Mouse (Mus musculus): Measurements from ENCODE around the gene Serf1.
"Not testable (repeated sequence)": the region's sequence is repeated elsewhere in the genome, so short reads cannot be mapped to it uniquely, and the experiment has no call there.

Serf1 gene

DNA sequence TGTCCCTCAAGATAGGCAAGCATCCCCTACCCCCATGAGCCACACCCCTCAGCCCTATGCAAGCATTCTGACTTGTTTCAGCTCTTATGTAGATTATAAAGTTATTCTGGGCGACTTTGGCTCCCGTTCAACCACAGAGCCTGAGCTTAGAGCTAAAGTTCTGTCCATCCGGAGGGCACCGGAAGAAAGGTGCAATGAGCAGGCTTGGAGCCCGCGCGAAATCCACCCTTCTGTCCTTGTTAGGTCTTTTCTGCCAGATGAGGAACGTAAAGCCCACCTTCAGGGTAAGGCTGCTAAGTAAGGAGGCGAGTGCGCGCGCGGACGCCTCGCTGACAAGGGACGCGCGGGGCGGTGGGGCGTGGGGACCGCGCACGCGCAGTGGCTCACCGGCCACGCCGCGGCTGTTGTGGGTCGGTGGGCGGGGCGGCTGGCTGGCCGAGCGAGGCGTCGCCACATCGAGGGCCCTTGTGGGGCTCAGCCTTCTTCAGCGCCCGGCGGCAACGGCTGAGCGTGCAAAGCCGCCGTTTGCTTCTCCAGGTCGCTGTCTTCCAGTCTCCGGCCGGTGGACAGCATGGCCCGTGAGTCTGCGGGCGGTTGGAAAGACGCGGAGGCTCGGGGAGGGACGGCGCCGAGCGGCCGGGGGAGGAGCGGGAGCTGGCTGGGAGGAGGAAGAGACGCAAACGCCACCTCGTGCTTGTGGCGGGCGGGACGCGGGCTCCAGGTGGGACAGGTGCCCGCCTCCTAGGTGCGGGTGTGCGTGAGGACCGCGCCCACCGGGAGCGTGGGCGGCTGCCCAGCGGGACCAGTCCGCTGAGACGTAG lies at the start of gene Serf1:
TSS of gene Serf1 (plus strand) at position 361 of the 821 bp plus-strand sequence.
- peak; percentile 84 for DNase-seq (ENCODE audit: extremely low spot score)

DNA sequence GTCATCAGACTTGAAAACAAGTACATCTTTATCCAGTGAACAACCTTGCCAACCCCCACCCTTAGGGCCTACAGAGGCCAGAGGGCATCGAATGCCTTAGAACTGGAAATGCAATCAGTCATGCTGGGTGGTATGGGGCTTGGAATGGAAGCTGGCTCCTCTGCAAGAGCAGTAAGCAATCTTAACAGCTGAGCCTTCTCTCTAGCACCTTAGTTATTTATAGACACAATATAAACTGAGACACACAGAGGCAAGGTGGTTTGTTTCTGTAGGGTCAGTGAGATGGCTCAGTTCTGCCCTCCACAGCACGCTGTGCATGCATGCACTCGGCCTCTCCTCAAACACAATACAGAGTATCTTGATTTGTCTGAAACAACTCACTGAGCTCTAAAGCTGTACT lies 43.9 kb upstream of the Serf1 start:
- DNase-seq (ENCODE audit: extremely low spot score), result no peak

- no peak for DNase-seq (ENCODE audit: extremely low spot score)
Measured at GRCm38 (mm10) chr13:100067821-100068220, 40.0 kb upstream of the Serf1 start.

- no peak for DNase-seq (ENCODE audit: extremely low spot score)
Measured at GRCm38 (mm10) chr13:100071473-100071872, 36.3 kb upstream of the Serf1 start.

DNA sequence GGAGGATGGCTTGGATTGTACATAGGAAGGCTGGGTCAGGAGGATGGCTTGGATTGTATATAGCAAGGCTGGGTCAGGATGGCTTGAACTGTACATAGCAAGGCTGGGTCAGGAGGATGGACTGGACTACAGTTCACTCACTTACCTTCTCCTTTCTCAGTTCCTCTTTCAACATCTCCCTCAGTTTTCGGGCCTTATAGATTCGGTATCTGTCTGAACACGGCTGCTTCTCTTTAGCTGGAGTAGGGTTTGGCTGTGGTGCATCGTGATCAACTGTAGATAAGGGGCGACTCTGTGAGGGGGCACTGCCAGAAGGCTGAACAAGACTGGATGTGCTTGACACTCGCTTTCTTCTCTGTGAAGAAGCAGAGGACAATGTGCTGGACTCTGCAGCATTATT lies 9.0 kb upstream of the Serf1 start:
- no peak for DNase-seq (ENCODE audit: extremely low spot score)

GRCm38 (mm10) chr13:100103052-100103658 lies 4.7 kb upstream of the Serf1 start:
- DNase-seq (ENCODE audit: extremely low spot score), result peak; percentile 4

- DNase-seq (ENCODE audit: extremely low spot score), result peak; percentile 97
Measured at GRCm38 (mm10) chr13:100103748-100104254, 4.0 kb upstream of the Serf1 start, which contains the start of gene Bdp1. TSS of gene Bdp1 (minus strand) at chr13:100104070.

DNA sequence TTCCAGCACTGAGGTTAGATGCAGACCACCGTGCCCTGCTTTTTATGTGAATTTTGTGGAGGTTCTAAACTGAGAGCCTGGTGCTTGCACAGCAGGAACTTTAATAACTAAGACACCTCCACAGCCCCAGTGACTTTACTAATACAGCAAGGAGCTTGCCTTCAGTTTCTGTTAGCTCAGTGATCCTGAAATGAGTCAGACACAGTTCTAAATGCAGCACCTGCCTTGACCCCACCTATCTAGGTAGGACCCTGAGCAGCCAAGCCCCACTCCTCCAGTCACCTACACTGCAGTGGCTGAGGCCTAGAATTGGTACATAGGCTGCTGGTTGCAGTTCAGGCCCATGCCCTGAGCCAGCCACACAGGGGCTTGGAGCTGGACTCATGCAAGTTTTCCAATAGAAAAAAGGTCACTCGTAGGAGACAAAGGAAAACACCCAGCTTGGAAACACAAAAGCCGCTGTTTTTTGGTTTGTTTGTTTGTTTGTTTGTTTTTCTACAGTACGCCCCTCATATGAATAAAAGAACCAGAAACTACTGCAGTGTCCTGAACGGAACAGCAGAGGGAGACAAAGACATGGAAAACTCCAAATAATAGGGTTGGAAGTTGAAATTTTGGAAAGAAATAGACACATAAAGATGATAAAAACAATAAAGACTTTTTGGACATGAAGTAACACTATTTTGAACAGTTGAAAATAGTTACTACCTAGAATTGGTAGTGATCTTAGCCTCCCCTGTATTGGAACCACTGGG lies 4.6 kb downstream of the Serf1 start:
- no peak for DNase-seq (ENCODE audit: extremely low spot score)

DNA sequence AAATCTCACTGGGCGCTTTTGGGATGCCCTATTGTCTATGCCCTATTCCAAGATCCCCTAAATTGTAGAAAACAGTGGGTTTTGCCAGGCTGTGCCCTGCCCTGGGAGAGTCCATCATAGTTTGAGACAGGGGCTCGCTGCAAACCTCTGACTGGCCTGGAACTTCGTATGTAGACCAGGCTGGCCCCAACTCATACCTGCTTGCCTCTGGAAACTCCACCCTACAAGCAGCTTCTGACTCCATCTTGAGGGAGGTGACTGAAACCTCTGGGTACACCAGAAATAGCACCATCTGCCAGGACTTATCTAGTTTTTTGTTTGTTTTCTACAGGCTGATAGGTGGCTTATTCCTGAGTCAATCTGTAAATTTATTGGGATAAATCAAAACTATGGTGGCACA lies 16.2 kb downstream of the Serf1 start:
- DNase-seq (ENCODE audit: extremely low spot score), result no peak

DNA sequence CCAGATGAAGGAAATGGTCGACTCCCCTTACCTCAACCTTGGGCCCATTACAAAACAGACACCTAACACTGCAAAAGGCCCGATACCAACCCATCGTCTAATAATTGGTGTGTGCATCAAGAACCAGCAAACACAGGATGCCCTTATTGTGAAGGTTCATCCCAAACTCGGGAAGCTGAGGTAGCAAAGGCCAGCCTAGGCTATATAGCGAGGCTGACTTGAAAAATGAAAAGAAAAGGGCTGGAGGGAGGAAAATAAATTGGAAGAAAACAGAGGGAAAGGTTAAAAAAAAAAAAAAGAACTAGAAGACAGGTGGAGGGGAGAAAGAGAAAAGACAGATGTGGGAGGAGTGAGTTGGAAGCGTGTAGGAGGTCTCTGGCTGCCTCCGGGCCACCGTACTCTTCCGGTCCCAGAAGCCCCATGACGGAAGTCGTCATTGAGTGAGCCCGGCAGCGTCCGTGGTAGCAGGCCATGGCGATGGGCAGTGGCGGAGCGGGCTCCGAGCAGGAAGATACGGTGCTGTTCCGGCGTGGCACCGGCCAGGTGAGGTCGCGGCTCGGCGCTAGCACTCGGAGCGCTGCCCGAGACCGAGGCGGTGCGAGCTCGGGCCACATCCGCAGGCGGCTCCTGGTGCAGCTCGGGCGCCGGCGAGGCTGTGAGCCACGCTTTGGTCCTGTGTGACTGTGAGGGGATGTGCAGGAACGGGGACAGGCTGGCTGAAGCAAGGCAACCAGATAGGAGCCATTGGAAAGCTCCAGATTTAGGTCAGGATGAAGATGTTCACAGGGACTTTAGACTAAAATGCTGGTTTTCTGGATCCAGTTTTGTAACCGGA lies 16.8 kb downstream of the Serf1 start, which contains the start of gene Smn1:
TSS of gene Smn1 (plus strand) at position 430 of the 835 bp plus-strand sequence.
- peak; percentile 84 for DNase-seq (ENCODE audit: extremely low spot score)

DNA sequence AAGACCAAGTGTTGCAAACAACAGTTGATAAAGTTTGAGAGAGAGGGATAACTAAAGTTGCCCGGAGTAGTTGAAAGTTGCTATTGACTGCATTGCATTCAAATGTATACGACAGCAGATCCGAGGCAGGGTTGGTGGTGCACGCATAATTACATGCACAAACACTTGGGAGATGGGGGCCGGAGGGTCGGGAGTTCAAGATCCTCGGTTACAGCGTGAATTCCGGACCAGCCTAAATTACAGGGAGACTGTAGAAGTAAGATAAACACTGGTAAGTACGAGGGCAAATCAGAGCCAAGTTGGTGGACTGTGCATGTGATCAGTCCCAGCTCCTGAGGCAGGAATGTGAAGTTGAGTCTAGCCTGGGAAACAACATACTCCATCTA lies 17.4 kb downstream of the Serf1 start:
- DNase-seq (ENCODE audit: extremely low spot score), result no peak

GRCm38 (mm10) chr13:100141646-100142314 lies 34.0 kb downstream of the Serf1 start:
- no peak for DNase-seq (ENCODE audit: extremely low spot score)

- no peak for DNase-seq (ENCODE audit: extremely low spot score)
Measured at GRCm38 (mm10) chr13:100152659-100153058, 44.8 kb downstream of the Serf1 start.

DNA sequence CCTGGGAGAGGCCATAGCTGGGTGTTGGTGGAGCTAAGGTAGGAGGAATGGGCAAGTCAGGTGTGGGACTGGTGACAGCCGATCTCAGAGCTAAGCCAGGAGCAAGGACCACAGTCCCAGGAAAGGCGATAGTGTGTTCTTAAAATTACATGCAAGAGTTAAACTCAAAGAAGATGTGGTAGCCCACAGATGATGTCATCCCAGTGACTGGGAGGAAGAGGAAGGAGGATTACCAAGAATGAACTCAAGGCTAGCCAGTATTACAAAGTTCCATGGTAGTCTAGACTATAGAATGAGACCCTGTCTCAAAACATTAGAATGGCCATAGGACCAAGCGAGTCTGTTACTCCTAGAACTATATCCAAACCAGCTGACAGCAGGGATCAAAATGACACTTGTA lies 48.8 kb downstream of the Serf1 start:
- no peak for DNase-seq (ENCODE audit: extremely low spot score)

DNA sequence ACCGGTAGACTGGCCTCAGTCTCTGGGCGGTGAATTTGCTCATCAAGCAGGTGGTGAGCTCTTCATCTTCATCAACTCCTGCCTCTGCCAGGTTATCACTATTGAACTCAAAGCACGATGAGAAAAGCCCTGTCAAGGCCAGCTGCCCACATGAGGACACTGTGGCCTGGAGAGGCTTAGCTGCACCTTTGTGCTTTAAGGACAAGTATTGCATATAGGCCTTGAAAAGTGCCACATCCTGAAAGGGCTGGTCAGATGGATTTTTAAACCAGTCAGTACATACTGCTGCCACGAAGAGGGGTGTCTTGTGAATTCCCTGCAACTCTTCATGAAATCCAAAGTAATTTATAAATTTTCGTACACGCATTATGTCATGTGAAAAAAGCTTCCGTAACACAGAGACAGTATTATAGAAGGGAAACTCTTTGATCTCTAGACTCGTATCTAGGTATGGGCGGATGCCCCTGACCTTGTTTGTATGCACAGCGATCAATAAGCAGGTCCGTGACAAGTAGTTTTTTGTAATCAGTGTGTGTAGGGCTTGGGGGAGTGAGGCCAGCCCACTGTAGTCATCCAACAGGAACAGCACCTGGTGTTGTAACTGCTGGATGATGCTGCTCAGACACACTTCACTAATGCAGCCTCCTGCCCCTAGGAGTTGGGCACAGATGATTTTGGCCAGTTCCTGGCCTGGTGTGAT lies 53.5 kb downstream of the Serf1 start:
- DNase-seq (ENCODE audit: extremely low spot score), result not testable (repeated sequence)

DNA sequence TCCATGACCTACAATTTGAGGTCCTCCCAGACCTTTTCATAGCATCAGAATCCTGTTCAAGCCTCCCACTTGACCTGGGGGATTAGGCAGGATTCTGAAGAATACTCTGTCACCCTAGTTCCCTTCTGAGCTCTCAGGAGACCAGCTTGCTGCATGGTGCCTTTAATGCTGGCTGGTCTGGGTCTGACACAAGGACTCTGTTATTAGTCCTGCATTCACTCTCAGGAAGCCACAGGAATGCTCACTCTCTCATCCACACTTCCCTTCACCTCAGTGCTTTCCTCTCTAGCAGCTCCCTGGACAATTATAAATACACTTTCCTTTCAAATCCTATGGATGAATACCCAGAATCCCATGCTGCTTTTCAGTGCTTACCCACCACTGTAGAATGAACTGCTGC lies 54.7 kb downstream of the Serf1 start:
- not testable (repeated sequence) for DNase-seq (ENCODE audit: extremely low spot score)

All from embryo, embryonic 9.5 days (tissue).